Mouse (Mus musculus): ENCODE measurements around the gene Scrn1. TPM values are rescaled to one million over a fixed set of nuclear protein-coding genes. Genes with fewer than 3 reads are reported as not detected.

Scrn1 gene
- polyA plus RNA-seq, 1 experiment from 2014 or later = 7.1 TPM

- no peak for ATAC-seq (replicated peaks; ENCODE audit: insufficient number of reproducible peaks, insufficient read depth, low FRiP score, low read depth)
- peak overlapping the region; percentile 76 for H3K4me3 ChIP-seq
- no peaks in the 10 kb centered on the region for H3K36me3 ChIP-seq
- H3K27ac ChIP-seq = peak overlapping the region; percentile 84; the same call in 1 of the 2 replicates
- 39% methylated on average over 8 of the region's 8 CpGs for WGBS
- no peaks in the 10 kb centered on the region for H3K27me3 ChIP-seq
- peaks cover 38% of the 10 kb centered on the region for H3K4me1 ChIP-seq (replicated peaks)
- no peaks in the 10 kb centered on the region for H3K9me3 ChIP-seq (replicated peaks)
- no peak overlapping the region for H3K9ac ChIP-seq
- peak overlapping the region; percentile 89 for H3K4me2 ChIP-seq
Measured at GRCm38 (mm10) chr6:54593766-54594468, 27.6 kb upstream of the Scrn1 start.

GRCm38 (mm10) chr6:54592938-54593535 is 26.7 kb upstream of the Scrn1 start:
- no peaks in the 10 kb centered on the region for H3K9me3 ChIP-seq (replicated peaks)
- no peaks in the 10 kb centered on the region for H3K27me3 ChIP-seq
- H3K4me1 ChIP-seq (replicated peaks) = peaks cover 38% of the 10 kb centered on the region
- peak overlapping the region; percentile 89 for H3K4me2 ChIP-seq
- peak overlapping the region; percentile 76 for H3K4me3 ChIP-seq
- H3K36me3 ChIP-seq = no peaks in the 10 kb centered on the region
- H3K27ac ChIP-seq = peak overlapping the region; percentile 84
- peak; percentile 70 for ATAC-seq (replicated peaks; ENCODE audit: insufficient number of reproducible peaks, insufficient read depth, low FRiP score, low read depth)
- H3K9ac ChIP-seq = peak overlapping the region; percentile 66
- WGBS = under 1% methylated on average over 20 of the region's 20 CpGs

GRCm38 (mm10) chr6:54591778-54592177 is 25.5 kb upstream of the Scrn1 start:
- Histone ChIP-seq H3K9me3 (replicated peaks) (no peaks in the 10 kb centered on the region), H3K4me2 (peak overlapping the region; percentile 89), H3K27ac (no peak overlapping the region), H3K9ac (0 out of 2 replicates have a peak overlapping the region, but pooled peaks have one; percentile 9), H3K4me1 (replicated peaks) (peaks cover 36% of the 10 kb centered on the region), H3K27me3 (no peaks in the 10 kb centered on the region), H3K4me3 (peak overlapping the region; percentile 31), H3K36me3 (no peaks in the 10 kb centered on the region)
- 34% methylated on average over 6 of the region's 6 CpGs for WGBS
- no peak for ATAC-seq (replicated peaks; ENCODE audit: insufficient number of reproducible peaks, insufficient read depth, low FRiP score, low read depth)

GRCm38 (mm10) chr6:54590691-54591090 is 24.4 kb upstream of the Scrn1 start:
- H3K9ac ChIP-seq = no peak overlapping the region
- peaks cover 26% of the 10 kb centered on the region for H3K4me1 ChIP-seq (replicated peaks)
- no peak overlapping the region for H3K27ac ChIP-seq
- H3K4me3 ChIP-seq = no peak overlapping the region
- H3K4me2 ChIP-seq = no peak overlapping the region
- no peaks in the 10 kb centered on the region for H3K36me3 ChIP-seq
- 85% methylated on average over 2 of the region's 2 CpGs for WGBS
- no peaks in the 10 kb centered on the region for H3K9me3 ChIP-seq (replicated peaks)
- H3K27me3 ChIP-seq = no peaks in the 10 kb centered on the region
- no peak for ATAC-seq (replicated peaks; ENCODE audit: insufficient number of reproducible peaks, insufficient read depth, low FRiP score, low read depth)

- Histone ChIP-seq H3K27me3 (no peaks in the 10 kb centered on the region), H3K27ac (no peak overlapping the region), H3K9me3 (replicated peaks) (no peaks in the 10 kb centered on the region), H3K4me1 (replicated peaks) (peaks cover 15% of the 10 kb centered on the region; the same call in 1 of the 2 replicates), H3K4me3 (no peak overlapping the region), H3K9ac (no peak overlapping the region), H3K36me3 (peaks cover 4% of the 10 kb centered on the region; the same call in 1 of the 2 replicates), H3K4me2 (no peak overlapping the region)
- WGBS = 68% methylated on average over 1 of the region's 1 CpGs
- ATAC-seq (replicated peaks; ENCODE audit: insufficient number of reproducible peaks, insufficient read depth, low FRiP score, low read depth) = no peak
Measured at GRCm38 (mm10) chr6:54588212-54588611, 21.9 kb upstream of the Scrn1 start.

- H3K9me3 ChIP-seq (replicated peaks) = no peaks in the 10 kb centered on the region
- no peak overlapping the region for H3K4me2 ChIP-seq
- no peak overlapping the region for H3K4me3 ChIP-seq
- 71% methylated on average over 4 of the region's 4 CpGs for WGBS
- no peak for ATAC-seq (replicated peaks; ENCODE audit: insufficient number of reproducible peaks, insufficient read depth, low FRiP score, low read depth)
- peaks cover 8% of the 10 kb centered on the region; the same call in 1 of the 2 replicates for H3K36me3 ChIP-seq
- no peaks in the 10 kb centered on the region for H3K27me3 ChIP-seq
- no peak overlapping the region for H3K9ac ChIP-seq
- peaks cover 15% of the 10 kb centered on the region; the same call in 1 of the 2 replicates for H3K4me1 ChIP-seq (replicated peaks)
- no peak overlapping the region for H3K27ac ChIP-seq
Measured at GRCm38 (mm10) chr6:54587683-54588082, 21.4 kb upstream of the Scrn1 start.

- Histone ChIP-seq H3K4me3 (no peak overlapping the region), H3K4me2 (no peak overlapping the region), H3K9me3 (replicated peaks) (no peaks in the 10 kb centered on the region), H3K4me1 (replicated peaks) (peaks cover 12% of the 10 kb centered on the region; the same call in 1 of the 2 replicates), H3K9ac (no peak overlapping the region), H3K36me3 (peaks cover 12% of the 10 kb centered on the region; the same call in 1 of the 2 replicates), H3K27ac (no peak overlapping the region), H3K27me3 (no peaks in the 10 kb centered on the region)
- no peak for ATAC-seq (replicated peaks; ENCODE audit: insufficient number of reproducible peaks, insufficient read depth, low FRiP score, low read depth)
- WGBS = 79% methylated on average over 8 of the region's 8 CpGs
Measured at GRCm38 (mm10) chr6:54586911-54587310, 20.6 kb upstream of the Scrn1 start.

GRCm38 (mm10) chr6:54586175-54586574 is 19.9 kb upstream of the Scrn1 start:
- H3K4me3 ChIP-seq = no peak overlapping the region

GRCm38 (mm10) chr6:54573218-54573955 is 7.1 kb upstream of the Scrn1 start:
- H3K9ac ChIP-seq = no peak overlapping the region
- H3K9me3 ChIP-seq (replicated peaks) = no peaks in the 10 kb centered on the region
- no peak overlapping the region for H3K4me3 ChIP-seq
- H3K4me1 ChIP-seq (replicated peaks) = peaks cover 5% of the 10 kb centered on the region; the same call in 1 of the 2 replicates
- peaks cover 5% of the 10 kb centered on the region; the same call in 1 of the 2 replicates for H3K36me3 ChIP-seq
- no peak overlapping the region for H3K4me2 ChIP-seq
- 35% methylated on average over 6 of the region's 6 CpGs for WGBS
- H3K27me3 ChIP-seq = no peaks in the 10 kb centered on the region
- no peak overlapping the region for H3K27ac ChIP-seq
- no peak for ATAC-seq (replicated peaks; ENCODE audit: insufficient number of reproducible peaks, insufficient read depth, low FRiP score, low read depth)

More at GRCm38 (mm10) chr6:54586175-54586574, 19.9 kb upstream of the Scrn1 start:
- no peak for ATAC-seq (replicated peaks; ENCODE audit: insufficient number of reproducible peaks, insufficient read depth, low FRiP score, low read depth)
- 16% methylated on average over 2 of the region's 2 CpGs for WGBS
- peaks cover 12% of the 10 kb centered on the region; the same call in 1 of the 2 replicates for H3K36me3 ChIP-seq
- no peak overlapping the region for H3K27ac ChIP-seq
- H3K9me3 ChIP-seq (replicated peaks) = no peaks in the 10 kb centered on the region
- H3K4me2 ChIP-seq = no peak overlapping the region
- H3K9ac ChIP-seq = no peak overlapping the region
- 0 out of 2 replicates have a peak, but pooled peaks cover 5% of the 10 kb centered on the region for H3K4me1 ChIP-seq (replicated peaks)
- no peaks in the 10 kb centered on the region for H3K27me3 ChIP-seq

GRCm38 (mm10) chr6:54569776-54570175 is 3.5 kb upstream of the Scrn1 start:
- no peak overlapping the region for H3K9ac ChIP-seq
- H3K27ac ChIP-seq = no peak overlapping the region
- peaks cover 19% of the 10 kb centered on the region for H3K4me1 ChIP-seq (replicated peaks)
- no peak for ATAC-seq (replicated peaks; ENCODE audit: insufficient number of reproducible peaks, insufficient read depth, low FRiP score, low read depth)
- no peak overlapping the region for H3K4me2 ChIP-seq
- H3K27me3 ChIP-seq = 0 out of 2 replicates have a peak, but pooled peaks cover 7% of the 10 kb centered on the region
- WGBS = 45% methylated on average over 7 of the region's 7 CpGs
- H3K36me3 ChIP-seq = no peaks in the 10 kb centered on the region
- no peaks in the 10 kb centered on the region for H3K9me3 ChIP-seq (replicated peaks)
- H3K4me3 ChIP-seq = no peak overlapping the region

- peak overlapping the region; percentile 55 for H3K9ac ChIP-seq
- H3K4me1 ChIP-seq (replicated peaks) = peaks cover 14% of the 10 kb centered on the region
- H3K9me3 ChIP-seq (replicated peaks) = no peaks in the 10 kb centered on the region
- WGBS = 12% methylated on average over 6 of the region's 6 CpGs
- 0 out of 2 replicates have a peak, but pooled peaks cover 7% of the 10 kb centered on the region for H3K27me3 ChIP-seq
- H3K4me3 ChIP-seq = peak overlapping the region; percentile 68
- peak overlapping the region; percentile 99 for H3K4me2 ChIP-seq
- H3K36me3 ChIP-seq = no peaks in the 10 kb centered on the region
- no peak for ATAC-seq (replicated peaks; ENCODE audit: insufficient number of reproducible peaks, insufficient read depth, low FRiP score, low read depth)
- H3K27ac ChIP-seq = no peak overlapping the region
Measured at GRCm38 (mm10) chr6:54566546-54566919, 244 bp upstream of the Scrn1 start.

Measured in heart, embryonic 15.5 days (tissue).